Mouse (Mus musculus) olfactory bulb, adult 2 months (tissue): Measurements from ENCODE around the gene Tnrc6a.

ENCODE experiments used
- CTCF ChIP-seq: fragments of 200-500 bp; IDR thresholded peaks from 2 replicates; pipeline ENCODE4 v1.5.1; 2012; ENCODE audit warnings: low read depth, mild to moderate bottlenecking, low read length, moderate library complexity; ENCODE audit not compliant: insufficient read depth
- POLR2A ChIP-seq: fragments of 200-500 bp; IDR thresholded peaks from 2 replicates; pipeline ENCODE4 v1.6.1; 2012; ENCODE audit warnings: mild to moderate bottlenecking, low read depth, low read length, moderate library complexity; ENCODE audit not compliant: insufficient read depth

DNA sequence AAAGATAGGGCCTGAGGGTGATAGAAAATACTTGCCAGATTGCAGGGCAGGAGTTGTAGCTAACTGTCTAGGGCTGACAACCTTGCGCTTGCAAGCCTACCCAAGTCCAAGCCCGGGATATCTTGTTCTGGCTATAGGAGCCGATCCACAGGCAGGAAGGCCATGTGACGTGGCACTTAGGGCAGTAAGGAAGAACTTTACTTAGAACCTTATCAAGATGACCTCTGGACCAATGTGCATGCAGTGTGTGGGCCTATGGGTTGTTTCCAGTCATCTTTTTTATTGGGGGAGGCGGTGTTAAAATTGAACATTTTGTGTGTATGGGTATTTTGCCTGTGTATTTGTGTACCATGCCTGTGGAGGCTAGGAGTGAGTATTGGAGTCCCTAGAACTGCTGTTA, 72.7 kb downstream of the Tnrc6a start:
- TF ChIP-seq CTCF (no peak), POLR2A (no peak)
